Mouse (Mus musculus) gonadal fat pad, adult 2 months (tissue): ENCODE results near the gene Ykt6. TPM values are rescaled to one million over a fixed set of nuclear protein-coding genes. Genes with fewer than 3 reads are reported as not detected.

Experiments
- polyA plus RNA-seq: library from polyadenylated mRNA; depleted of rRNA; stranded (reverse); fragments of >200 nt; gene quantifications from 2 replicates; pipeline ENCODE4 v1.2.3, GENCODE M21; 2012; rRNA removed

The Ykt6 gene
- polyA plus RNA-seq, 1 experiment: 87.6 TPM

Other genes starting within 250 kb of the Ykt6 start
- 101 and 114 TPM in 2 replicates for gene Mrps24, start 240.0 kb upstream of the Ykt6 start, polyA plus RNA-seq
- gene Urgcp, start 193.3 kb upstream of the Ykt6 start, polyA plus RNA-seq: 22.0 and 22.4 TPM in 2 replicates
- gene Dbnl, start 167.2 kb upstream of the Ykt6 start, polyA plus RNA-seq: 53.0 and 63.6 TPM in 2 replicates
- 8.0 and 11.2 TPM in 2 replicates for gene Pgam2, start 152.0 kb upstream of the Ykt6 start, polyA plus RNA-seq
- gene Polm, start 117.7 kb upstream of the Ykt6 start, polyA plus RNA-seq: 21.6 and 22.7 TPM in 2 replicates
- gene Aebp1, start 93.7 kb upstream of the Ykt6 start, polyA plus RNA-seq: 73.9 and 92.9 TPM in 2 replicates
- gene Pold2, start 77.4 kb upstream of the Ykt6 start, polyA plus RNA-seq: 96.7 and 101 TPM in 2 replicates
- 0.61 and 0.92 TPM in 2 replicates for gene Myl7, start 56.9 kb upstream of the Ykt6 start, polyA plus RNA-seq
- 2.1 and 2.4 TPM in 2 replicates for gene Gck, start 5.6 kb upstream of the Ykt6 start, polyA plus RNA-seq
- gene Camk2b, start 110.7 kb downstream of the Ykt6 start, polyA plus RNA-seq: 1.2 and 68.6 TPM in 2 replicates
- gene A730071L15Rik, start 244.3 kb downstream of the Ykt6 start, polyA plus RNA-seq: 0.16 and 0.19 TPM in 2 replicates
- gene Nudcd3, start 244.7 kb downstream of the Ykt6 start, polyA plus RNA-seq: 43.6 and 52.5 TPM in 2 replicates